Mouse (Mus musculus) hindbrain, embryonic 13.5 days (tissue): ENCODE results near the gene Sun3. TPM values are rescaled to one million over a fixed set of nuclear protein-coding genes. Genes with fewer than 3 reads are reported as not detected.

Source experiments
- ATAC-seq: fragments of 200-750 bp; cut with Nextera tagmentation; 2 replicates; pipeline ENCODE4 v1.8.0; 2017; ENCODE audit warnings: moderate TSS enrichment; ENCODE audit not compliant: low FRiP score
- H3K27ac ChIP-seq: fragments of 300-500 bp; sonication (generic); 2 replicates; pipeline ENCODE4 v1.5.1; 2015; ENCODE audit warnings: inconsistent platforms, mild to moderate bottlenecking, moderate library complexity
- H3K27me3 ChIP-seq: fragments of 300-500 bp; sonication (generic); 2 replicates; pipeline ENCODE4 v1.6.1; 2015; ENCODE audit warnings: mild to moderate bottlenecking, inconsistent platforms
- H3K36me3 ChIP-seq: fragments of 300-500 bp; sonication (generic); 2 replicates; pipeline ENCODE4 v1.6.1; 2015; ENCODE audit warnings: mild to moderate bottlenecking, inconsistent platforms
- H3K4me1 ChIP-seq: fragments of 300-500 bp; sonication (generic); replicated peaks from 2 replicates; pipeline ENCODE4 v1.6.1; 2015; ENCODE audit warnings: inconsistent platforms
- H3K4me2 ChIP-seq: fragments of 300-500 bp; sonication (generic); 2 replicates; pipeline ENCODE4 v1.6.1; 2015; ENCODE audit warnings: inconsistent platforms, mild to moderate bottlenecking, moderate library complexity
- H3K4me3 ChIP-seq: fragments of 300-500 bp; sonication (generic); 2 replicates; pipeline ENCODE4 v1.5.1; 2015; ENCODE audit warnings: mild to moderate bottlenecking, inconsistent platforms
- H3K9ac ChIP-seq: fragments of 300-500 bp; sonication (generic); 2 replicates; pipeline ENCODE4 v1.6.1; 2015; ENCODE audit warnings: mild to moderate bottlenecking, inconsistent platforms
- H3K9me3 ChIP-seq: fragments of 300-500 bp; sonication (generic); 2 replicates; pipeline ENCODE4 v1.6.1; 2016; ENCODE audit warnings: inconsistent platforms
- WGBS: fragments of 180-500 bp; shearing (Covaris S2); methylation state at CpG from one replicate; pipeline ENCODE4 v1.1.7; 2015; 5-methylcytosine and 5-hydroxymethylcytosine counted together
- polyA plus RNA-seq: library from polyadenylated mRNA; unstranded; fragments of >200 nt; fragmentation: Nextera tagmentation; extraction: Ambion mirVana; gene quantifications from 2 replicates; pipeline ENCODE4 v1.2.1, GENCODE M21; 2015

Gene Sun3
- polyA plus RNA-seq = 0.17 and 0.32 TPM in 2 replicates

- Histone ChIP-seq H3K4me1 (peaks cover 12% of the 10 kb centered on the region), H3K4me3 (peak within 1 kb of the TSS; percentile 54), H3K27me3 (peaks cover 29% of the 10 kb centered on the region), H3K4me2 (peak within 1 kb of the TSS; percentile 99), H3K9me3 (no peaks in the 10 kb centered on the region), H3K36me3 (no peaks in the 10 kb centered on the region), H3K27ac (no peak within 1 kb of the TSS), H3K9ac (peak within 1 kb of the TSS; percentile 62)
- ATAC-seq = peak; percentile 89
- WGBS = 2% methylated on average over 18 of the region's 18 CpGs
These were observed at the start of gene Sun3 for GRCm38 (mm10) chr11:9048703-9049060. TSS of gene Sun3 (minus strand) at chr11:9048991.

- Histone ChIP-seq H3K9ac (no peak overlapping the region), H3K4me2 (no peak overlapping the region), H3K4me1 (no peaks in the 10 kb centered on the region), H3K9me3 (no peaks in the 10 kb centered on the region), H3K27me3 (no peaks in the 10 kb centered on the region), H3K36me3 (no peaks in the 10 kb centered on the region), H3K4me3 (no peak overlapping the region), H3K27ac (no peak overlapping the region)
- ATAC-seq = no peak
- WGBS = 81% methylated on average over 3 of the region's 3 CpGs
These were observed 27.7 kb upstream of the Sun3 start for GRCm38 (mm10) chr11:9076444-9076843.

- ATAC-seq = no peak
- no peaks in the 10 kb centered on the region for H3K27me3 ChIP-seq
- H3K9me3 ChIP-seq = no peaks in the 10 kb centered on the region
- no peak overlapping the region for H3K4me3 ChIP-seq
- H3K4me1 ChIP-seq = no peaks in the 10 kb centered on the region
- H3K27ac ChIP-seq = no peak overlapping the region
- no peaks in the 10 kb centered on the region for H3K36me3 ChIP-seq
- 64% methylated on average over 5 of the region's 5 CpGs for WGBS
- H3K4me2 ChIP-seq = no peak overlapping the region
- H3K9ac ChIP-seq = no peak overlapping the region
These were observed 11.7 kb upstream of the Sun3 start for GRCm38 (mm10) chr11:9060484-9060883.

GRCm38 (mm10) chr11:9060029-9060428 lies 11.2 kb upstream of the Sun3 start:
- Histone ChIP-seq H3K36me3 (no peaks in the 10 kb centered on the region), H3K27me3 (no peaks in the 10 kb centered on the region), H3K9ac (no peak overlapping the region), H3K4me1 (no peaks in the 10 kb centered on the region), H3K27ac (no peak overlapping the region), H3K9me3 (no peaks in the 10 kb centered on the region), H3K4me3 (no peak overlapping the region), H3K4me2 (no peak overlapping the region)
- ATAC-seq = no peak
- 59% methylated on average over 1 of the region's 1 CpGs for WGBS

- WGBS = 93% methylated on average over 4 of the region's 4 CpGs
These were observed 8.9 kb upstream of the Sun3 start for GRCm38 (mm10) chr11:9057711-9058110.

GRCm38 (mm10) chr11:9056937-9057336 lies 8.1 kb upstream of the Sun3 start:
- Histone ChIP-seq H3K36me3 (no peaks in the 10 kb centered on the region), H3K27me3 (0 out of 2 replicates have a peak, but pooled peaks cover under 1% of the 10 kb centered on the region), H3K27ac (no peak overlapping the region), H3K4me2 (no peak overlapping the region), H3K9me3 (no peaks in the 10 kb centered on the region), H3K9ac (no peak overlapping the region), H3K4me1 (no peaks in the 10 kb centered on the region), H3K4me3 (no peak overlapping the region)
- 78% methylated on average over 2 of the region's 2 CpGs for WGBS
- ATAC-seq = no peak

More at GRCm38 (mm10) chr11:9057711-9058110, 8.9 kb upstream of the Sun3 start:
- Histone ChIP-seq H3K27me3 (no peaks in the 10 kb centered on the region), H3K4me1 (no peaks in the 10 kb centered on the region), H3K9ac (no peak overlapping the region), H3K4me2 (no peak overlapping the region), H3K9me3 (no peaks in the 10 kb centered on the region), H3K4me3 (no peak overlapping the region), H3K36me3 (no peaks in the 10 kb centered on the region), H3K27ac (no peak overlapping the region)
- ATAC-seq = no peak

- Histone ChIP-seq H3K27me3 (peaks cover 29% of the 10 kb centered on the region), H3K9me3 (no peaks in the 10 kb centered on the region), H3K27ac (no peak overlapping the region), H3K9ac (no peak overlapping the region), H3K4me1 (peaks cover 12% of the 10 kb centered on the region), H3K36me3 (no peaks in the 10 kb centered on the region), H3K4me2 (no peak overlapping the region), H3K4me3 (no peak overlapping the region)
- WGBS = 78% methylated on average over 2 of the region's 2 CpGs
- no peak for ATAC-seq
These were observed 3.1 kb upstream of the Sun3 start for GRCm38 (mm10) chr11:9051895-9052294.

- Histone ChIP-seq H3K4me1 (peaks cover 12% of the 10 kb centered on the region), H3K27ac (no peak overlapping the region), H3K4me2 (no peak overlapping the region), H3K36me3 (no peaks in the 10 kb centered on the region), H3K9me3 (no peaks in the 10 kb centered on the region), H3K4me3 (no peak overlapping the region), H3K27me3 (peaks cover 29% of the 10 kb centered on the region), H3K9ac (no peak overlapping the region)
- WGBS = 88% methylated on average over 4 of the region's 4 CpGs
- no peak for ATAC-seq
These were observed 1.4 kb upstream of the Sun3 start for GRCm38 (mm10) chr11:9050241-9050640.

- 4% methylated on average over 21 of the region's 21 CpGs for WGBS
- H3K4me2 ChIP-seq = peak within 1 kb of the TSS; percentile 99
- peak within 1 kb of the TSS; percentile 54 for H3K4me3 ChIP-seq
- H3K9ac ChIP-seq = peak within 1 kb of the TSS; percentile 62
- H3K27me3 ChIP-seq = peaks cover 29% of the 10 kb centered on the region
- peak; percentile 100 for ATAC-seq
- H3K9me3 ChIP-seq = no peaks in the 10 kb centered on the region
- no peaks in the 10 kb centered on the region for H3K36me3 ChIP-seq
- H3K4me1 ChIP-seq = peaks cover 12% of the 10 kb centered on the region
- H3K27ac ChIP-seq = no peak within 1 kb of the TSS
These were observed 634 bp downstream of the Sun3 start, which contains the start of gene Gm11992 for GRCm38 (mm10) chr11:9048011-9048702. TSS of gene Gm11992 (plus strand) at chr11:9048594.

GRCm38 (mm10) chr11:9047044-9047443 lies 1.7 kb downstream of the Sun3 start:
- 85% methylated on average over 5 of the region's 5 CpGs for WGBS

GRCm38 (mm10) chr11:9046546-9046945 lies 2.2 kb downstream of the Sun3 start:
- H3K4me2 ChIP-seq = no peak overlapping the region
- no peak overlapping the region for H3K9ac ChIP-seq
- no peaks in the 10 kb centered on the region for H3K36me3 ChIP-seq
- no peak overlapping the region for H3K27ac ChIP-seq
- H3K27me3 ChIP-seq = peaks cover 25% of the 10 kb centered on the region
- H3K4me3 ChIP-seq = no peak overlapping the region
- 86% methylated on average over 2 of the region's 2 CpGs for WGBS
- no peak for ATAC-seq
- peaks cover 12% of the 10 kb centered on the region for H3K4me1 ChIP-seq
- no peaks in the 10 kb centered on the region for H3K9me3 ChIP-seq

More at GRCm38 (mm10) chr11:9047044-9047443, 1.7 kb downstream of the Sun3 start:
- Histone ChIP-seq H3K4me3 (no peak overlapping the region), H3K4me2 (no peak overlapping the region), H3K9me3 (no peaks in the 10 kb centered on the region), H3K4me1 (peaks cover 12% of the 10 kb centered on the region), H3K27ac (no peak overlapping the region), H3K36me3 (no peaks in the 10 kb centered on the region), H3K27me3 (peaks cover 29% of the 10 kb centered on the region), H3K9ac (no peak overlapping the region)
- ATAC-seq = no peak

- Histone ChIP-seq H3K4me2 (no peak overlapping the region), H3K9me3 (no peaks in the 10 kb centered on the region), H3K36me3 (no peaks in the 10 kb centered on the region), H3K27ac (no peak overlapping the region), H3K4me1 (no peaks in the 10 kb centered on the region), H3K27me3 (no peaks in the 10 kb centered on the region), H3K4me3 (no peak overlapping the region), H3K9ac (no peak overlapping the region)
- WGBS = 81% methylated on average over 2 of the region's 2 CpGs
- no peak for ATAC-seq
These were observed 17.3 kb downstream of the Sun3 start for GRCm38 (mm10) chr11:9031530-9031929.

- no peaks in the 10 kb centered on the region for H3K9me3 ChIP-seq
- H3K36me3 ChIP-seq = no peaks in the 10 kb centered on the region
- ATAC-seq = no peak
- H3K27me3 ChIP-seq = no peaks in the 10 kb centered on the region
- H3K4me2 ChIP-seq = no peak overlapping the region
- no peaks in the 10 kb centered on the region for H3K4me1 ChIP-seq
- no peak overlapping the region for H3K9ac ChIP-seq
- H3K27ac ChIP-seq = no peak overlapping the region
- H3K4me3 ChIP-seq = no peak overlapping the region
- 81% methylated on average over 3 of the region's 3 CpGs for WGBS
These were observed 23.6 kb downstream of the Sun3 start for GRCm38 (mm10) chr11:9025211-9025610.
